Mouse (Mus musculus) gastrocnemius, postnatal 36 days (tissue): ENCODE measurements around the gene Irgc1. TPM values are rescaled to one million over a fixed set of nuclear protein-coding genes. Genes with fewer than 3 reads are reported as not detected.
"Not testable (repeated sequence)": the region's sequence is repeated elsewhere in the genome, so short reads cannot be mapped to it uniquely, and the experiment has no call there.

Source experiments
- DNase-seq, 2 experiments: peaks; one replicate each; pipeline ENCODE4 v3.0.0; 2022
- intact Hi-C: fragments of 180-260 bp; cut with DNase I; formaldehyde crosslinking; loops from one replicate; pipeline ENCODE4 v1.15.1; 2025
- total RNA-seq, 2 experiments: library from RNA; stranded (reverse); gene quantifications; 2 replicates each; pipeline ENCODE4 v1.2.3; 2021

The Irgc1 gene
- total RNA-seq, 2 experiments from 2014 or later: not detected

- DNase-seq: peak; percentile 34 to 42
- intact Hi-C loops: loop anchor here (2.0 kb wide), 1 partner anchor 42 kb away; no protein-coding TSS in a partner anchor
Measured at GRCm38 (mm10) chr7:24406528-24407344, 45.4 kb downstream of the Irgc1 start.

GRCm38 (mm10) chr7:24405649-24406048 lies 46.4 kb downstream of the Irgc1 start:
- intact Hi-C loops: loop anchor here (2.0 kb wide), 1 partner anchor 41 kb away; no protein-coding TSS in a partner anchor
- no peak for DNase-seq

GRCm38 (mm10) chr7:24402851-24403250 lies 49.2 kb downstream of the Irgc1 start:
- no peak for DNase-seq
- intact Hi-C loops: no loop called here

GRCm38 (mm10) chr7:24400489-24400888 lies 51.6 kb downstream of the Irgc1 start:
- intact Hi-C loops, DNase-seq: not testable (repeated sequence)

- intact Hi-C loops: no loop called here
- no peak for DNase-seq
Measured at GRCm38 (mm10) chr7:24400082-24400452, 52.0 kb downstream of the Irgc1 start.

GRCm38 (mm10) chr7:24399256-24400081 lies 52.6 kb downstream of the Irgc1 start, which contains the start of gene Smg9:
Smg9 (plus strand) TSS chr7:24399619.
- DNase-seq: peak; percentile 92 to 96
- intact Hi-C loops: loop anchor here (5.0 kb wide), 1 partner anchor 82 kb away; the partner anchor contains the start of gene Zfp94

GRCm38 (mm10) chr7:24398364-24398913 lies 53.7 kb downstream of the Irgc1 start:
- intact Hi-C loops: loop anchor here (5.0 kb wide), 1 partner anchor 81 kb away; the partner anchor contains the start of gene Zfp94

GRCm38 (mm10) chr7:24396832-24397231 lies 55.3 kb downstream of the Irgc1 start:
- intact Hi-C loops: loop anchor here (5.0 kb wide), 1 partner anchor 80 kb away; the partner anchor contains the start of gene Zfp94
- DNase-seq: no peak

More at GRCm38 (mm10) chr7:24398364-24398913, 53.7 kb downstream of the Irgc1 start:
- no peak for DNase-seq

GRCm38 (mm10) chr7:24394475-24395161 lies 57.5 kb downstream of the Irgc1 start:
- no peak for DNase-seq
- intact Hi-C loops: loop anchor here (5.0 kb wide), 1 partner anchor 77 kb away; the partner anchor contains the start of gene Zfp94

GRCm38 (mm10) chr7:24394054-24394453 lies 58.0 kb downstream of the Irgc1 start:
- intact Hi-C loops: no loop called here
- DNase-seq: no peak

- intact Hi-C loops: no loop called here
- no peak for DNase-seq
Measured at GRCm38 (mm10) chr7:24391687-24392086, 60.4 kb downstream of the Irgc1 start.

GRCm38 (mm10) chr7:24391077-24391476 lies 61.0 kb downstream of the Irgc1 start:
- DNase-seq: no peak
- intact Hi-C loops: no loop called here

- no peak for DNase-seq
- intact Hi-C loops: no loop called here
Measured at GRCm38 (mm10) chr7:24390512-24390911, 61.6 kb downstream of the Irgc1 start.

GRCm38 (mm10) chr7:24389516-24390187 lies 62.4 kb downstream of the Irgc1 start:
- intact Hi-C loops: no loop called here
- DNase-seq: no peak

- peak in 1 of 2 experiments; percentile 56 for DNase-seq
- intact Hi-C loops: no loop called here
Measured at GRCm38 (mm10) chr7:24387059-24387556, 65.0 kb downstream of the Irgc1 start.

GRCm38 (mm10) chr7:24384827-24385226 lies 67.3 kb downstream of the Irgc1 start:
- DNase-seq: peak; percentile 50 to 51

GRCm38 (mm10) chr7:24384070-24384469 lies 68.0 kb downstream of the Irgc1 start:
- intact Hi-C loops: no loop called here
- no peak for DNase-seq

More at GRCm38 (mm10) chr7:24384827-24385226, 67.3 kb downstream of the Irgc1 start:
- intact Hi-C loops: no loop called here

- DNase-seq: no peak
- intact Hi-C loops: no loop called here
Measured at GRCm38 (mm10) chr7:24382730-24383372, 69.2 kb downstream of the Irgc1 start.
